Mouse (Mus musculus): ENCODE results near the gene Nop58. TPM values are rescaled to one million over a fixed set of nuclear protein-coding genes. Genes with fewer than 3 reads are reported as not detected.

Gene Nop58
- total RNA-seq, 2 experiments from 2014 or later = 73.3 to 74.4 TPM

DNA sequence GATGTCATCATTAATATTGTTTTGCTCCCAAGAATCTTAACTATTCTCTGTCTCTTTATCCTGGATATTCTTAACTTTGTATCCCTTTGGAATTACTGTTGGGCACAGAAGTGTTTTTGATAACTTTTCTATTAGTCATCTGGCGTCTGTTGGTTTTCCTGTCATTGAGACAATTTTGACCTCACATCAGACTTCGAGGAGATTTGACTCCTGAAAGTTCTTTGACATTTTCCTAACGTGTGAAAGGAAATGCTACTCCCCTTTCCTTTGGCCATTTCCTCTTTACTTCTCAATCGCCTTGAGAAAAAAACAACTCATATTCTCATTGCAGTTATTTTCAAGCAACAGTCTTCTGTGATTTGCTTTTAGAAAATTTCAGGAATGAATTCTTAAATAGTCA is 80.5 kb downstream of the Nop58 start:
- intact Hi-C loops (cut with DNase I) = loop anchor here (10.0 kb wide), 1 partner anchor 70 kb away; no protein-coding TSS in a partner anchor
- no peak for DNase-seq (ENCODE audit: extremely low spot score in 1 of 2, low spot score in 2 of 2)

DNA sequence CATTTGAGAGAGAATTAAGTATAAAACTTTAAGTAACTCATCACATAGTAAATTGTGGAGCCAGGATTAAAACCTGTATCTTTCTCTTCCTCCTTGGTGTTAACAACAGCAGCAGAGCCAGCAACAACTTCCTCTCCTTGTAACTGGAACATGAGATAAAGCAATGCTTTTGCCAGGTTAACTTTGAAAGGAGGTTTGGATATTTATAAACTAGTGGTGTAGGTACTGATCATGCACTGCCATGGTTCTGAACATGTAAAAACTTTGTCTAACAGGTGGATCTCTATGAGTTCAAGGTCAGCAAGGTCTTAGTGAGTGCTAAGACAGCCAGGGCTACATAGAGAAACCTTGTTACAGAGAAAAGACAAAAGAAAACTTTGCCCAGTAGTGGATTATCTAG is 81.9 kb downstream of the Nop58 start:
- intact Hi-C loops (cut with DNase I) = loop anchor here (10.0 kb wide), 1 partner anchor 68 kb away; no protein-coding TSS in a partner anchor
- DNase-seq (ENCODE audit: extremely low spot score in 1 of 2, low spot score in 2 of 2) = no peak

Other genes with a start within 250 kb of the Nop58 start
- 1 to 10 TPM; 5.4 to 6.1 TPM for gene Fzd7, start 202.5 kb upstream of the Nop58 start, total RNA-seq (2021)
- gene Gm973, start 168.7 kb upstream of the Nop58 start, total RNA-seq (2021) = 1 to 10 TPM; 4.6 to 4.8 TPM
- gene Sumo1, start 14.1 kb upstream of the Nop58 start, total RNA-seq (2021) = 100 to 1,000 TPM; 105 to 111 TPM
- 100 to 1,000 TPM; 106 to 114 TPM for gene Bmpr2, start 78.4 kb downstream of the Nop58 start, total RNA-seq (2021)
- gene Fam117b, start 228.0 kb downstream of the Nop58 start, total RNA-seq (2021) = 10 to 100 TPM; 59.0 to 59.5 TPM